Mouse (Mus musculus) intestine, embryonic 14.5 days (tissue): ENCODE data around the gene Mylk4. TPM values are rescaled to one million over a fixed set of nuclear protein-coding genes. Genes with fewer than 3 reads are reported as not detected.

Source experiments
- ATAC-seq: fragments of 200-750 bp; cut with Nextera tagmentation; replicated peaks from 2 replicates; pipeline ENCODE4 v1.8.0; 2017; ENCODE audit warnings: low read depth, moderate number of reproducible peaks, moderate TSS enrichment, moderate library complexity; ENCODE audit not compliant: low FRiP score, low TSS enrichment
- DNase-seq: peaks from one replicate; pipeline ENCODE4 v3.0.0-alpha.2; 2018; ENCODE audit warnings: low spot score
- H3K27ac ChIP-seq: fragments of 300-500 bp; sonication (generic); 2 replicates; pipeline ENCODE4 v1.5.1; 2014; ENCODE audit warnings: low read depth, mild to moderate bottlenecking, control low read depth
- H3K27me3 ChIP-seq: fragments of 300-500 bp; sonication (generic); replicated peaks from 2 replicates; pipeline ENCODE4 v1.6.1; 2014; ENCODE audit warnings: low read length, control low read depth; ENCODE audit not compliant: control insufficient read depth, insufficient read depth
- H3K36me3 ChIP-seq: fragments of 300-500 bp; sonication (generic); 2 replicates; pipeline ENCODE4 v1.6.1; 2014; ENCODE audit warnings: low read length, control low read depth; ENCODE audit not compliant: control insufficient read depth, insufficient read depth
- H3K4me1 ChIP-seq: fragments of 300-500 bp; sonication (generic); replicated peaks from 2 replicates; pipeline ENCODE4 v1.6.1; 2014; ENCODE audit warnings: low read length, control low read depth, mixed read lengths; ENCODE audit not compliant: control insufficient read depth, insufficient read depth
- H3K4me2 ChIP-seq: fragments of 300-500 bp; sonication (generic); 2 replicates; pipeline ENCODE4 v1.6.1; 2014; ENCODE audit warnings: low read length
- H3K4me3 ChIP-seq: fragments of 300-500 bp; sonication (generic); 2 replicates; pipeline ENCODE4 v1.5.1; 2014; ENCODE audit warnings: low read depth, low read length, control low read depth, mixed read lengths
- H3K9ac ChIP-seq: fragments of 300-500 bp; sonication (generic); 2 replicates; pipeline ENCODE4 v1.6.1; 2014; ENCODE audit warnings: mild to moderate bottlenecking, low read length
- H3K9me3 ChIP-seq: fragments of 300-500 bp; sonication (generic); 2 replicates; pipeline ENCODE4 v1.6.1; 2016; ENCODE audit warnings: low read length, control low read depth; ENCODE audit not compliant: control insufficient read depth
- WGBS: fragments of 180-500 bp; shearing (Covaris S2); extraction: QIAGEN DNeasy Blood & Tissue Kit; methylation state at CpG from one replicate; pipeline ENCODE4 v1.1.7; 2014; 5-methylcytosine and 5-hydroxymethylcytosine counted together
- polyA plus RNA-seq: library from polyadenylated mRNA; unstranded; fragments of >200 nt; fragmentation: Nextera tagmentation; extraction: Ambion mirVana; gene quantifications from 2 replicates; pipeline ENCODE4 v1.2.1, GENCODE M21; 2014

Mylk4 gene
- polyA plus RNA-seq, 1 experiment from 2014 or later, result not detected

DNA sequence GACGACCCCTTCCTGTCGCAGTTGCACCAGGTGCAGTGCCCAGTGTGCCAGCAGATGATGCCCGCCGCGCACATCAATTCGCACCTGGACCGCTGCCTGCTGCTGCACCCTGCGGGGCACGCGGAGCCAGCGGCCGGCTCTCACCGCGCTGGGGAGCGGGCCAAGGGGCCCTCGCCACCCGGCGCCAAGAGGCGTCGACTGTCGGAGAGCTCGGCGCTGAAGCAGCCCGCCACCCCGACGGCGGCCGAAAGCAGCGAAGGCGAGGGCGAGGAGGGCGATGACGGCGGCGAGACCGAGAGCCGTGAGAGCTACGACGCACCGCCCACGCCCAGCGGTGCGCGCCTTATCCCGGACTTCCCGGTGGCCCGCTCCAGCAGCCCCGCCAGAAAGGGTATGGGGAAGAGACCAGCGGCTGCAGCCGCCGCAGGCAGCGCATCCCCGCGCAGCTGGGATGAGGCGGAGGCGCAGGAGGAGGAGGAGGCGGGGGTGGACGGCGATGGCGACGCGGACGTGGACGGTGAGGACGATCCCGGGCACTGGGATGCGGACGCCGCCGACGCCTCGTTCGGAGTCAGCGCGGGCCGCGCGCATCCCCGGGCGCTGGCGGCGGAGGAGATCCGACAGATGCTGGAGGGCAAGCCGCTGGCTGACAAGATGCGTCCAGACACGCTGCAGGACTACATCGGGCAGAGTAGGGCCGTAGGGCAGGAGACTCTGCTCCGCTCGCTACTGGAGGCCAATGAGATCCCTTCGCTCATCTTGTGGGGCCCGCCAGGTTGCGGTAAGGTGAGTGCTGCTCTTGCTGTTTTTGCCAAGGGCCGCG lies 18.7 kb upstream of the Mylk4 start, which contains the start of gene D930007J09Rik:
Gene D930007J09Rik (minus strand): TSS at position 591 of the 823 bp plus-strand sequence.
- Histone ChIP-seq H3K27me3 (no peaks in the 10 kb centered on the region), H3K9ac (peak within 1 kb of the TSS; percentile 74), H3K27ac (peak within 1 kb of the TSS; percentile 52; the same call in 1 of the 2 replicates), H3K9me3 (no peaks in the 10 kb centered on the region), H3K4me2 (peak within 1 kb of the TSS; percentile 86), H3K4me3 (peak within 1 kb of the TSS; percentile 82), H3K36me3 (peaks cover 25% of the 10 kb centered on the region), H3K4me1 (peaks cover 12% of the 10 kb centered on the region)
- WGBS, result 0% methylated on average over 88 of the region's 95 CpGs
- ATAC-seq (peak; percentile 66), DNase-seq (peak; percentile 79)

DNA sequence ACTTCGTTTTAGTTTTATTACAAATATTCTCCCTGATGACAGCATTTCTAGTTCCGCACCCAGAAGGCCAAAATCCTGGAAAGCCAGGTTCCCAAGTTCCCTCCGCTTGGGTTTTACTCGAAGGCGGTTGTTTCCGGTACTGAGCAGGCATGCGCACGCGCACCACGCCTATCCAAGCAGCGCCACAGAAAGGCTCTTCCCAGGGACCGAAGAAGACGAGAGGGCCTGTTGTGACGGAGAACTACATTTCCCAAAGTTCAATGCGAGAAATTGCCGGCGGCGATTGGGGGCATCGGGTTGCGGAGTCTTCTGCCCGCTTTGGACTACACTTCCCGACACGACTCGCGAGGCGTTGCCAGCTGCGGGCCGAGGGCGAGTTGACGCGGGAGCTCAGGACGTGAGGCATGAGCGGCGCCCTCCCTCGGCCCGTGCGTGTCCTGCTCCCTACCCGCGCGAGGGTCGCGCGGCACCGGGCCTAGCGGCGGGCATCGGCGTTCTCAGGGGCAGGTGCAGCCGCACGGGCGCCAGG lies 18.0 kb upstream of the Mylk4 start, which contains the start of gene Wrnip1:
Gene Wrnip1 (plus strand): TSS at position 346 of the 529 bp plus-strand sequence.
- WGBS, result under 1% methylated on average over 50 of the region's 51 CpGs
- ATAC-seq, result peak; percentile 97

DNA sequence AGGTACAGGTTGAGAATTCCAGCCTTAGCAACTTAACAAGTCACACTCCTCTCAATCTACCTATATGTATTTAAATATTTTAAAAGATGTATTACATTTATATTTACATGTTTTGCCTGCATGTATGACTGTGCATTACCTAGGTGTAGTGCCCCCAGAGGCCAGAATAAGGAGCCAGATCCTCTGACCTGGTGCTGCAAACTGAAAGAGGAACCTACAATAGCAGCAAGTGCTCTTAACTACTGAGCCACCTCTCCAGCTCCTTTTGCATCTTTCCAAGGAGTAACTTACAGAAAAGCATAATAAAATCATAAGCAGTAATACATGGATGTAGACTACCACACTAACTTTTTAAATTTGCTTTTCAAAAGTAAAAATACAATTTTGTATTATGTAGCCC lies 17.1 kb upstream of the Mylk4 start:
- ATAC-seq (no peak), DNase-seq (no peak)
- Histone ChIP-seq H3K4me1 (peaks cover 12% of the 10 kb centered on the region), H3K4me2 (peak overlapping the region; percentile 86), H3K9me3 (no peaks in the 10 kb centered on the region), H3K27me3 (no peaks in the 10 kb centered on the region), H3K4me3 (peak overlapping the region; percentile 82), H3K9ac (no peak overlapping the region; the same call in 1 of the 2 replicates), H3K27ac (no peak overlapping the region), H3K36me3 (peaks cover 11% of the 10 kb centered on the region)

More for the DNA sequence above, 18.0 kb upstream of the Mylk4 start, which contains the start of gene Wrnip1:
- peak within 1 kb of the TSS; percentile 59 for H3K27ac ChIP-seq
- peak within 1 kb of the TSS; percentile 82 for H3K4me3 ChIP-seq
- peaks cover 19% of the 10 kb centered on the region for H3K36me3 ChIP-seq
- H3K27me3 ChIP-seq, result no peaks in the 10 kb centered on the region
- peak within 1 kb of the TSS; percentile 74 for H3K9ac ChIP-seq
- H3K4me1 ChIP-seq, result peaks cover 12% of the 10 kb centered on the region
- peak; percentile 91 for DNase-seq
- H3K9me3 ChIP-seq, result no peaks in the 10 kb centered on the region
- peak within 1 kb of the TSS; percentile 86 for H3K4me2 ChIP-seq

DNA sequence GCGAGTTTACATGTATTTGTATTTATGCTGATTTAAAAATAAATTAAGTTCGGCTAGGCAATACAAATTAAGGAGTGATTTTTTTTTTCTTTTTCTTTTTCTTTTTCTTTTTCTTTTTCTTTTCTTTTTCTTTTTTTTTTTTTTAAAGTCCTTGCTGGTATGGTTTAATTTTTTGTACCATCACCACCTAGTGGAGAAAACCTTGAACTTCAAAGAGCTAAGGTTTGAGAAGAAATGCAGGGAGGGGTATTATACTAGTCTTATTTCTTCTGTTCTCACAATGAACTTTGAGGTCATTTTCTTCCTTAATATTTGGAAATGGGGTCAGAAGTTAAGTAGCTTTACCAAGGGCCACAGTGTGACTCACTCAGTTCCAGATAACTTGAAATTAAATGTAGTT lies 15.4 kb upstream of the Mylk4 start:
- DNase-seq (no peak), ATAC-seq (no peak)
- 70% methylated on average over 2 of the region's 2 CpGs for WGBS
- no peak overlapping the region for H3K9ac ChIP-seq
- no peak overlapping the region for H3K4me3 ChIP-seq
- H3K4me1 ChIP-seq, result peaks cover 12% of the 10 kb centered on the region
- no peaks in the 10 kb centered on the region for H3K36me3 ChIP-seq
- no peaks in the 10 kb centered on the region for H3K27me3 ChIP-seq
- no peak overlapping the region for H3K27ac ChIP-seq
- no peaks in the 10 kb centered on the region for H3K9me3 ChIP-seq
- no peak overlapping the region for H3K4me2 ChIP-seq

DNA sequence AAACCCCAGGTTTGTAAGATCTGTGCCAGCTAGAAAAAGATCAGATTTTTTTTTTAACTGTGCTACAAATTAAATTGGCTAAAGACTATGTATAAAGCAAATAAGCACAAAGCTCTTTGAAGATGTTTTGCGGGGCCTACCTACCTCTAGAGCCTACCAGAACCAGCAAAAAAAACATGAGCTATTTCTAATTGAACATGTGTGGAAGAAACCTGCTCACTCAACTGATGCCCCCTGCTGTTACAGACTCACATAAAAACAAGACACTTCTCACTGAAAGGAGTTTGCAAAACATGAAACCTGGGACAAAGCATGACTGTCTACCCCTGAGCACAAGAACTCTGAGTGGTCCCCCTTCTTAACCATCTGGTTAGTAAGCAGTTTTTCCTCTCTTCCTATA lies 13.3 kb upstream of the Mylk4 start:
- Histone ChIP-seq H3K4me1 (no peaks in the 10 kb centered on the region; the same call in 1 of the 2 replicates), H3K4me3 (no peak overlapping the region), H3K9me3 (no peaks in the 10 kb centered on the region), H3K4me2 (no peak overlapping the region), H3K27me3 (no peaks in the 10 kb centered on the region), H3K9ac (no peak overlapping the region), H3K36me3 (no peaks in the 10 kb centered on the region), H3K27ac (no peak overlapping the region)
- no peak for DNase-seq
- WGBS, result 91% methylated on average over 1 of the region's 1 CpGs
- no peak for ATAC-seq

DNA sequence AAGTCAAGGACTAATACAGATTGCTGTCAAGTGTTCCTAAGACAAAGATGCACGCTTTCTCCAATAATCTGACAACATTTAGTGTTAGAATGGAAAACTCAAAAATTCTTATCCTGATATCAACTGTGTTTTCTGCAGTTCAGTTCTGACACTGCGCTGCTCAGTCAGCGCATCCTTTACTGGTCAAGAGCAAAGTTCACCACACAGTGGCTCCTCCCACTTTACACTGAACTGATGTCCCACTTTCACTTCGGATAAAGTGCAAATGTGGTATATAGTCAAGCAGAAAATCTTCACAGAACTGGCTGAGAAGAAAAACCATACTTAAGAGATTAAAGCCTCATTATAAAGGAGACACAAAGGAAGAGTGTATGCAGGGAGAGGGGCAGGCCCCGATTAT lies 11.4 kb upstream of the Mylk4 start:
- no peaks in the 10 kb centered on the region for H3K36me3 ChIP-seq
- H3K4me3 ChIP-seq, result no peak overlapping the region
- no peak for DNase-seq
- H3K4me2 ChIP-seq, result no peak overlapping the region
- H3K4me1 ChIP-seq, result no peaks in the 10 kb centered on the region
- 86% methylated on average over 5 of the region's 5 CpGs for WGBS
- ATAC-seq, result no peak
- H3K9me3 ChIP-seq, result no peaks in the 10 kb centered on the region
- H3K9ac ChIP-seq, result no peak overlapping the region
- H3K27me3 ChIP-seq, result no peaks in the 10 kb centered on the region
- H3K27ac ChIP-seq, result no peak overlapping the region

DNA sequence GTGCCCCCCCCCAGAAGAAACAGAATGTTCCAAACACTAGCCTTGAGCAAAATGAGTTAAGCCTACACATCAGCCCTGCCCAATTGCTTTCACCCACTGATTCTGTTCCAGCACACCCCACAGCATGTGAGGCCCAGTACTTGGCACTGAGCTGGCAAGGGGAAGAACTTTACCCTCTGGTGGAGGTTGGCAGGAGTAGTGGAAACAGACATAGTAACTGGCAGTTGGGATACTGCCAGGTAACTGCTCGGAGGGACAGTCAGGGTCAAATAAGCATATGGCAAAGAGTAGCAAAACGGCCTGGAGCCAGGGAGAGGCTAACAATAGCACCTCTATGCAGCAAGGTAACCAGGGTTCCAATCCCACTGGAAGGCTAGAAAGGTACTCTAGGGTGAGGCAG lies 10.9 kb upstream of the Mylk4 start:
- Histone ChIP-seq H3K4me1 (no peaks in the 10 kb centered on the region), H3K27ac (no peak overlapping the region), H3K27me3 (no peaks in the 10 kb centered on the region), H3K36me3 (no peaks in the 10 kb centered on the region), H3K9ac (no peak overlapping the region), H3K9me3 (no peaks in the 10 kb centered on the region), H3K4me3 (no peak overlapping the region), H3K4me2 (no peak overlapping the region)
- no peak for ATAC-seq
- DNase-seq, result no peak
- 70% methylated on average over 2 of the region's 2 CpGs for WGBS

DNA sequence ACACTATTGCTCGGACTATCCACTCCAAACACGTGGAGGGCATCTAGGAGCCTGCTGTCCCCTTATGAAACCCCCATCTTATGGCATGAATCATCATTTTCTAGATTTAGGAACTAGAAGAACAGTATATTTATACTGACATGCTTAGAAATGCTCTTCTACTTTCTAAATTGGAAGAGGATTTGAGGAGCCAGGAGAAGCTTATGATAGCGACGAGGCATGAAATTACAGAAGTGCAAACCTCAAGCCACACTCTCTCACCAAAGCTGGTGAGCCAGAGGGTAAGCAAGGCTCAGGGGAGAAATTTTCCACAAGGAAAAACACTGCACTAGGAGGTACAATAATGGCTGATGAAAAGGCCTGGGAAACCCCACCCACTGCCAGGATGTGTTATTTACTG lies 6.0 kb upstream of the Mylk4 start:
- H3K27ac ChIP-seq, result no peak overlapping the region
- no peaks in the 10 kb centered on the region for H3K9me3 ChIP-seq
- H3K4me2 ChIP-seq, result no peak overlapping the region
- no peak overlapping the region for H3K4me3 ChIP-seq
- ATAC-seq, result no peak
- no peaks in the 10 kb centered on the region for H3K4me1 ChIP-seq
- 80% methylated on average over 4 of the region's 4 CpGs for WGBS
- no peak for DNase-seq
- H3K9ac ChIP-seq, result no peak overlapping the region
- no peaks in the 10 kb centered on the region for H3K27me3 ChIP-seq
- H3K36me3 ChIP-seq, result no peaks in the 10 kb centered on the region
